21 mouse cellular contexts compared by ENCODE assay signal in genomic region chr19:58674644-58675043, GRCm38 (mm10). TPM values are rescaled to one million over a fixed set of nuclear protein-coding genes. Genes with fewer than 3 reads are reported as not detected.
DNase-seq lines count a peak whose midpoint lies in the region; ATAC-seq and TF ChIP-seq lines count a peak whose summit lies in the region.
"Had no signal": no experiment of that assay in that cellular context is flagged by ENCODE, and none has a peak within 500 bp of the region (broad histone marks: within the 10 kb centered on the region; RNA-seq: fewer than 3 reads in every experiment).

No protein-coding gene starts in this region.

- no peak overlapping the region for H3K4me3 ChIP-seq in cerebellum, adult 2 months (replicated peaks; ENCODE audit: insufficient read depth, low read depth, low read length)
- H3K4me3 ChIP-seq in heart, embryonic 10.5 days = no peak overlapping the region
- H3K4me3 ChIP-seq in midbrain, embryonic 14.5 days (replicated peaks; ENCODE audit: low read depth, low read length) = no peak overlapping the region
- no peak overlapping the region for H3K4me3 ChIP-seq in midbrain, embryonic 16.5 days (ENCODE audit: low read depth, low read length)
- H3K4me3 ChIP-seq: embryonic facial prominence, embryonic 15.5 days; lung, embryonic 15.5 days; midbrain, embryonic 10.5 days; neural tube, embryonic 12.5 days had no signal

- peak; percentile 51 to 52 for DNase-seq in cerebellum, postnatal 10 days
- DNase-seq in cerebellum, adult 2 months = no peak
- peak; percentile 15 to 50 for DNase-seq in heart, postnatal 14 days
- DNase-seq in heart, embryonic 10.5 days (ENCODE audit: low spot score) = no peak
- DNase-seq in midbrain, embryonic 14.5 days = peak; percentile 20
- peak; percentile 87 for DNase-seq in brain, embryonic 14.5 days (ENCODE audit: low read depth)
- DNase-seq: B cell, adult 2 months; cerebellum, adult 9-10 months; kidney, adult 9 months; right cerebral cortex, postnatal 14 days had no signal

- 7% methylated on average over 2 of the region's 2 CpGs for WGBS in cerebellum, adult 2 months
- WGBS in heart, embryonic 10.5 days = 69% methylated on average over 2 of the region's 2 CpGs
- WGBS in midbrain, embryonic 14.5 days = 53% methylated on average over 2 of the region's 2 CpGs
- 28% methylated on average over 2 of the region's 2 CpGs for WGBS in midbrain, embryonic 16.5 days

- no peak overlapping the region for H3K9ac ChIP-seq in midbrain, embryonic 14.5 days (replicated peaks; ENCODE audit: low read length)
- H3K9ac ChIP-seq in midbrain, embryonic 16.5 days (ENCODE audit: low read depth, low read length) = no peak overlapping the region
- H3K9ac ChIP-seq: embryonic facial prominence, embryonic 15.5 days; lung, embryonic 15.5 days; neural tube, embryonic 12.5 days had no signal

- no peaks in the 10 kb centered on the region for H3K9me3 ChIP-seq in heart, embryonic 10.5 days
- H3K9me3 ChIP-seq in midbrain, embryonic 14.5 days (ENCODE audit: control insufficient read depth, low read length) = no peaks in the 10 kb centered on the region
- H3K9me3 ChIP-seq in midbrain, embryonic 16.5 days (replicated peaks; ENCODE audit: control insufficient read depth, low read length, poor library complexity, severe bottlenecking) = no peaks in the 10 kb centered on the region
- H3K9me3 ChIP-seq: embryonic facial prominence, embryonic 15.5 days; lung, embryonic 15.5 days; midbrain, embryonic 10.5 days; neural tube, embryonic 12.5 days had no signal

- no peaks in the 10 kb centered on the region for H3K27me3 ChIP-seq in cerebellum, adult 2 months (ENCODE audit: control insufficient read depth, insufficient read depth, low read length)
- no peaks in the 10 kb centered on the region for H3K27me3 ChIP-seq in heart, embryonic 10.5 days (ENCODE audit: insufficient read depth, poor library complexity, severe bottlenecking)
- no peaks in the 10 kb centered on the region for H3K27me3 ChIP-seq in midbrain, embryonic 14.5 days (ENCODE audit: control insufficient read depth, insufficient read depth, low read length)
- H3K27me3 ChIP-seq in midbrain, embryonic 16.5 days (ENCODE audit: control insufficient read depth, insufficient read depth, low read depth, low read length) = no peaks in the 10 kb centered on the region
- H3K27me3 ChIP-seq: embryonic facial prominence, embryonic 15.5 days; lung, embryonic 15.5 days; neural tube, embryonic 12.5 days had no signal

- H3K4me2 ChIP-seq in midbrain, embryonic 14.5 days (ENCODE audit: low read length) = no peak overlapping the region
- H3K4me2 ChIP-seq in midbrain, embryonic 16.5 days (ENCODE audit: low read length) = no peak overlapping the region
- H3K4me2 ChIP-seq: embryonic facial prominence, embryonic 15.5 days; lung, embryonic 15.5 days; neural tube, embryonic 12.5 days had no signal

- TF ChIP-seq POLR2A in cerebellum, adult 2 months (IDR thresholded peaks at IDR 0.05; ENCODE audit: borderline replicate concordance, insufficient read depth, low read length) = no peak
- no peak for TF ChIP-seq POLR2A in brain, embryonic 14.5 days (IDR thresholded peaks at IDR 0.05; ENCODE audit: borderline replicate concordance, extremely low read depth, insufficient read depth, insufficient read length, poor library complexity, severe bottlenecking)

- no peak for ATAC-seq in midbrain, embryonic 14.5 days (ENCODE audit: low FRiP score, low TSS enrichment)
- no peak for ATAC-seq in midbrain, embryonic 16.5 days
- ATAC-seq in erythroid progenitor cell, adult 5-6 weeks (replicated peaks; ENCODE audit: low FRiP score, poor library complexity, severe bottlenecking) = no peak

- intact Hi-C loops in heart, postnatal 14 days (cut with DNase I) = no loop called here

- H3K27ac ChIP-seq in cerebellum, adult 2 months (ENCODE audit: insufficient read depth, low read length) = no peak overlapping the region
- H3K27ac ChIP-seq in heart, embryonic 10.5 days = no peak overlapping the region
- no peak overlapping the region for H3K27ac ChIP-seq in midbrain, embryonic 14.5 days (replicated peaks; ENCODE audit: low read depth, low read length)
- no peak overlapping the region for H3K27ac ChIP-seq in midbrain, embryonic 16.5 days (ENCODE audit: low read length)
- H3K27ac ChIP-seq: embryonic facial prominence, embryonic 15.5 days; lung, embryonic 15.5 days; midbrain, embryonic 10.5 days; neural tube, embryonic 12.5 days had no signal

- no peak for TF ChIP-seq CTCF in cerebellum, adult 2 months (IDR thresholded peaks at IDR 0.05; ENCODE audit: borderline replicate concordance, insufficient read depth, low read depth, low read length)
- TF ChIP-seq CTCF in brain, embryonic 14.5 days (IDR thresholded peaks at IDR 0.05; ENCODE audit: borderline replicate concordance, extremely low read depth, insufficient read depth, insufficient read length) = no peak

- no peaks in the 10 kb centered on the region for H3K4me1 ChIP-seq in cerebellum, adult 2 months (ENCODE audit: control insufficient read depth, insufficient read depth, low read length)
- no peaks in the 10 kb centered on the region for H3K4me1 ChIP-seq in heart, embryonic 10.5 days
- no peaks in the 10 kb centered on the region for H3K4me1 ChIP-seq in midbrain, embryonic 14.5 days (ENCODE audit: control insufficient read depth, insufficient read depth, low read length)
- no peaks in the 10 kb centered on the region for H3K4me1 ChIP-seq in midbrain, embryonic 16.5 days (ENCODE audit: control insufficient read depth, insufficient read depth, low read length)
- H3K4me1 ChIP-seq: embryonic facial prominence, embryonic 15.5 days; lung, embryonic 15.5 days; neural tube, embryonic 12.5 days had no signal

- H3K36me3 ChIP-seq in heart, embryonic 10.5 days = no peaks in the 10 kb centered on the region
- no peaks in the 10 kb centered on the region for H3K36me3 ChIP-seq in midbrain, embryonic 14.5 days (ENCODE audit: control insufficient read depth, insufficient read depth, low read length)
- H3K36me3 ChIP-seq in midbrain, embryonic 16.5 days (ENCODE audit: control insufficient read depth, insufficient read depth, low read length) = no peaks in the 10 kb centered on the region
- H3K36me3 ChIP-seq: embryonic facial prominence, embryonic 15.5 days; G1E; lung, embryonic 15.5 days; midbrain, embryonic 10.5 days; neural tube, embryonic 12.5 days had no signal

RNA-seq across cellular contexts. Expression of gene Pnlip, which starts 22.3 kb away (rescaled TPM):
- not detected in 2 replicates for polyA plus RNA-seq in cerebellum, adult 2 months (2012; rRNA removed)
- not detected for total RNA-seq in heart, postnatal 14 days (2021)
- not detected in 2 replicates for polyA plus RNA-seq in heart, embryonic 10.5 days (2016; fragmentation: Nextera tagmentation; extraction: Ambion mirVana)
- 0.15 TPM in 1 of 2 replicates, not detected in the other for polyA plus RNA-seq in midbrain, embryonic 14.5 days (2014; fragmentation: Nextera tagmentation; extraction: Ambion mirVana)
- 0.36 TPM in 1 of 2 replicates, not detected in the other for polyA plus RNA-seq in midbrain, embryonic 16.5 days (2015; fragmentation: Nextera tagmentation; extraction: Ambion mirVana)
- polyA plus RNA-seq in brain, embryonic 14.5 days (2012; rRNA removed) = 0.10 and 0.16 TPM in 2 replicates
- not detected in 2 replicates for total RNA-seq in erythroid progenitor cell, adult 5-6 weeks (2015; ENCODE audit: low replicate concordance)
- total RNA-seq in erythroid progenitor cell, adult 5-6 weeks (2017; ENCODE audit: low replicate concordance) = not detected in 2 replicates
- total RNA-seq: gastrocnemius, adult 8-10 months; heart, postnatal 36 days had no signal
- polyA plus RNA-seq: embryonic facial prominence, embryonic 15.5 days; G1E; limb, embryonic 14.5 days; lung, embryonic 15.5 days; midbrain, embryonic 10.5 days had no signal

RNA-seq across cellular contexts. Expression of gene Pnliprp1, which starts 54.0 kb away (rescaled TPM):
- not detected in 2 replicates for polyA plus RNA-seq in cerebellum, adult 2 months (2012; rRNA removed)
- total RNA-seq in heart, postnatal 14 days (2021) = not detected
- polyA plus RNA-seq in heart, embryonic 10.5 days (2016; fragmentation: Nextera tagmentation; extraction: Ambion mirVana) = 0.31 and 3.9 TPM in 2 replicates
- polyA plus RNA-seq in midbrain, embryonic 14.5 days (2014; fragmentation: Nextera tagmentation; extraction: Ambion mirVana) = not detected in 2 replicates
- 0.26 and 0.28 TPM in 2 replicates for polyA plus RNA-seq in midbrain, embryonic 16.5 days (2015; fragmentation: Nextera tagmentation; extraction: Ambion mirVana)
- polyA plus RNA-seq in brain, embryonic 14.5 days (2012; rRNA removed) = 0.14 and 0.62 TPM in 2 replicates
- total RNA-seq in erythroid progenitor cell, adult 5-6 weeks (2015; ENCODE audit: low replicate concordance) = not detected in 2 replicates
- total RNA-seq in erythroid progenitor cell, adult 5-6 weeks (2017; ENCODE audit: low replicate concordance) = not detected in 2 replicates
- total RNA-seq: gastrocnemius, adult 8-10 months; heart, postnatal 36 days had no signal
- polyA plus RNA-seq: G1E; neural tube, embryonic 12.5 days; urinary bladder, adult 2 months had no signal

Comparison
In these comparisons a context has a peak if more than half of its experiments do, and no peak if none do; other contexts are left out.
1. DNase-seq: peak in cerebellum, postnatal 10 days (2 of 2), heart, postnatal 14 days (2 of 2), midbrain, embryonic 14.5 days (single experiment) and brain, embryonic 14.5 days (single experiment); none in cerebellum, adult 2 months (0 of 2) and heart, embryonic 10.5 days (single experiment).